Mouse (Mus musculus) stomach, postnatal 0 days (tissue): Measurements from ENCODE around the gene Ivns1abp.
"Not testable (repeated sequence)": the region's sequence is repeated elsewhere in the genome, so short reads cannot be mapped to it uniquely, and the experiment has no call there.

Experiments used
- CTCF ChIP-seq: IDR thresholded peaks from 2 replicates; pipeline ENCODE4 v1.5.1; 2016; ENCODE audit warnings: antibody characterized with exemption, low read depth, mild to moderate bottlenecking, moderate library complexity
- EP300 ChIP-seq: optimal IDR thresholded peaks from 2 replicates; pipeline ENCODE3; 2016; ENCODE audit warnings: antibody characterized with exemption

GRCm38 (mm10) chr1:151305001-151305400 lies 39.3 kb upstream of the Ivns1abp start:
- TF ChIP-seq EP300, CTCF: not testable (repeated sequence)
